Mouse (Mus musculus): Measurements from ENCODE around the gene Ptpn13.

Gene Ptpn13

DNA sequence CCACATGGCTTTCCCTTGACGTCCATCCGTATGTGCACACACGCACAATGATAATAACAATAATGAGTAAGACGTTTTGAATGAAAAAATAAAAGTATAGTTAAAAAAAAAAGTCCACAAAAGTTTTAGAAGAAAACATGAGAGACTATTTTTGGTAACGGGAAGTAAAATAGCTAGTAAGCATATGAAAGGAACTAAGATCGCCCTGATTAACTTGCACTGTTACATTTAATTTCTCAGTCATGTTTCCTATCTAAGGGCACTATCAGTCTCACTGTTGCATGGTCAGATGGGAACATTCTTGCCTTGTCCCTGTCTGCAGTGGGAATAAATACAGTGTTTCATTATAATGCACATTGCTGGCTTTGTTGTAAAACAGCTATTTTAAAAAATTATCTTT is 2.4 kb upstream of the Ptpn13 start:
- DNase-seq (ENCODE audit: low spot score in 2 of 2): no peak

DNA sequence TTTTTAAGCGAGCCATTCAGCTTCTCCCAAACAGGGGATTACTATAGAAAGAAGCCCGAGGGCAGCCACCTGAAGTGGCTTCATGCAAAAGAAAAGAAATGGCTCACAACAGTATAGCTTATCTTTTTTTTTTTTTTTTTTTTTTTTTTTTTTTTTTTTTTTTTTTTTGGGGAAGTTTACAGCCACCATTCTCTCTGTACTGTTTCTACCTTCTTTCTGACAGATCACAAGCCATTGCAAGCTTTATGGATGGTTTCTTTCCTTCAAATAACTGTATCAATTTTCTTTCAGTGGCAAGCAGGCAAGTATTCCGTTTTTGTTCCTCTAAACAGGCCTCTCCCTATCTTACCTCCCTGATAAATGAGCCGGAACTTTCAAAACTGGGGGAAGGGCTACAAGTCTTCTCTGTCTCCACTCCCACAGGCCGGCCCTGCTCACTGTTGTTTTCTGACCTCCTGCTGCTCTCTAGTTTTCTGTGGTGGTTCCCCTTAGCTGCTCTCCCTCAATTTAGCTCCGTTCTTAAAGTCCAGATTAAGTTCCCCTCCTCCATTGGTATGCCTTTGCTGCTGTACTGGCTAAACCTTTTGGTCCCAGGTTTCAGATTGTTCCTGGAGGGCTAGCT is 1.6 kb upstream of the Ptpn13 start:
- no peak for DNase-seq (ENCODE audit: low spot score in 2 of 2)

DNA sequence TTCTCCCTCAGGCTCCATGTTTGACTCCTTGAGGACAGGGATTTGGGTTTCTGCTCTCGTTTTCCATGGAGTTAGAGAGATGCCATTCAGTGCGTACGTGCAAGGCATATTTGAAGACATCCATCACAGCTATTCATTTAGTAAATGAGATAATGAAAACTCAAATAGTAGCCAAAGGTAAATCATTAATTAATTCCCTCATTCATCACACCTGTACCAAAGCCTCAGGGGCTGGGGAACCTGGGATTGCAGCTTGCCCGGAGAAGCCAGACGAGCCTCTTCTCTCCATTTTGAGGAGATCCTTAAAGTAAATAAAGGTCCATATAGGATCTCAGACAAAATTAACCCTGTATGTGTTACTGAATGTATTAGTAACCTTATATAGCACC is 1.1 kb upstream of the Ptpn13 start:
- no peak for DNase-seq (ENCODE audit: low spot score in 2 of 2)

DNA sequence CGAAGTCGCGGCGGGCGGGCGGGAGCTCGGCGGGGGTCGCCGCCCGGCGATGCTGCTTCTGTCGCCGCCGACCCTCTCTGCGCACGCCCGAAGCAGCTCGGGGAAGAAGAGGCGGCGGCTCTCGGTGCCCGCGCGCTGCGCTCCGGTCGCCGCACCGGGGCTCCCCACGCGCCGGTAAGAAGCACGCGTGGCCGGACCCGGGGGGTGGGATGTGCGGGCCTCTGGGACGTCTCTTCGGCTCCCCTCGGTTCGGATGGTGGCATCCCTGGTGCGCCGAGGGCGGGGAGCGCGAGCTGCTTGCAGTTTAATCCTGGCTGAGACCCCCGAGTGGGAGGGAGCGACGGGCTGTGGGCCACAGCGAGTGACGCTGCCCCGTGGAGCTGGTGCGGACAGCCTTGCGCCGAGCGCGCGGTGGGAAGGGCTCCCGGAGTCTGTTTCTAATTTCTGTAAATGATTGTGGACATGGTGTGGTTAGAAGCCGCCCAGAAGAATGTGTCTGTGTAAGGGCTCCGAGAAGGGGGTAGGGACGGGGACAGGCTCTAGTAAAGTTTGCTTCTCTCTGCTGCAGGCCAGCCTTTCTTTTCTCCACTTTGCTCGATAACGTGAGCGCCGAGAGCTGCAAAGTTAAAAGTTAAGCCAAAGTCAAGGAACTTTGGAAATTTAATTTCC is 505 bp downstream of the Ptpn13 start:
- DNase-seq (ENCODE audit: low spot score in 2 of 2): peak; percentile 7 to 19

DNA sequence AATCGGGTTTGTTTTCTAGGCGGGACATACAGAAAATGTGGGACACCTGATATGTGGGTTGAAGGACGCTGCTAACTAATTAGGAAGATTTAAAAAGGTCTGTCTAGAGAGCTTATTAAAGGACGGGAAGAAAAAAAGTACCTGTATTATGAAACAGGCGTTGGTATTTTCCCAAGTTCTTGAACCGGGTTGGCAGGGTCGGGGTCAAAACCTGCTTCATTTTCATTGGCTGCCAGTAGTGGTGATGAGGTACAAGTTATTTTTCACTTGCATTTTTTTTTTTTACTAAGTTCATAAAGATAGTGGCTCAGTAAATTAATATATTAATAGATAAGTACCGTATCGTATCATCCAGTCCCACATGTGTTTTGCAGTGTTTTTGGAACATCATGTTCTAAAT is 1.3 kb downstream of the Ptpn13 start:
- no peak for DNase-seq (ENCODE audit: low spot score in 2 of 2)

DNA sequence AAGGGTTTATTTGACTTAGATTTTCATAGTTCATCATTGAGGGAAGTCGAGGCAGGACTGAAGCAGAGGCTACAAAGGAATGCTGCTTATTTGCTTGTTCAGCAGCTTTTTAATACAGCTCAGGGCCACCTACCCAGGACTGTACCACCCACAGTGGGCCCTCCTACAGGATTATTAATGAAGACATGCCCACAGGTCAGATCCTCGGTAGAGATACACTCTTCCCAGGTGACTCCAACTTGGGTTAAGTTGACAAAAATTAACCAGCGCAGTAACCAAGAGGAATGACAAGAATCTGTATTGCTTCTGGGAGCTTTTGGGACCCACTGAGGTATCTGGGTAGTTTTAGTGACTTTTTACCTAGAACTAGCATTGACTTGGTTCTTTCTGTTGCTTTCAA is 6.0 kb downstream of the Ptpn13 start:
- DNase-seq (ENCODE audit: low spot score in 2 of 2): no peak

DNA sequence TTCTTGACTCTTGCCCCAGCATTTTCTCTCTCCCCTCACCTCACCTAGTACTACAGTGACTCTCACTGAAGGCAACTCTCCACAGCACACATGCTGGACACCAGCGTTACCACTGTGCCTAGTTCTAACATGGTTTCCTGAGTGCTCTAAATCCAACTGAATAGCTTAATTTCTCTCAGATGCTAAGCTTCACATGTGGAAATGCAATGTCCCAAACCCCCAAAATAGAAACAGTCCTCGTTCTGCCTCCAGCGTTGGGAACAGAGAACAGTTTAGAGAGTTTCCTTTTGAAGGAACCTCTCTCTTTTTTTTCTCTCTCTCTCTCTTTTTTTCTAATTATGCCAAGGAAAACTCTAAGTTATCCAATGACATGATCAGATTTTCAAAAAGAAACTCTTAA is 6.5 kb downstream of the Ptpn13 start:
- DNase-seq (ENCODE audit: low spot score in 2 of 2): no peak

DNA sequence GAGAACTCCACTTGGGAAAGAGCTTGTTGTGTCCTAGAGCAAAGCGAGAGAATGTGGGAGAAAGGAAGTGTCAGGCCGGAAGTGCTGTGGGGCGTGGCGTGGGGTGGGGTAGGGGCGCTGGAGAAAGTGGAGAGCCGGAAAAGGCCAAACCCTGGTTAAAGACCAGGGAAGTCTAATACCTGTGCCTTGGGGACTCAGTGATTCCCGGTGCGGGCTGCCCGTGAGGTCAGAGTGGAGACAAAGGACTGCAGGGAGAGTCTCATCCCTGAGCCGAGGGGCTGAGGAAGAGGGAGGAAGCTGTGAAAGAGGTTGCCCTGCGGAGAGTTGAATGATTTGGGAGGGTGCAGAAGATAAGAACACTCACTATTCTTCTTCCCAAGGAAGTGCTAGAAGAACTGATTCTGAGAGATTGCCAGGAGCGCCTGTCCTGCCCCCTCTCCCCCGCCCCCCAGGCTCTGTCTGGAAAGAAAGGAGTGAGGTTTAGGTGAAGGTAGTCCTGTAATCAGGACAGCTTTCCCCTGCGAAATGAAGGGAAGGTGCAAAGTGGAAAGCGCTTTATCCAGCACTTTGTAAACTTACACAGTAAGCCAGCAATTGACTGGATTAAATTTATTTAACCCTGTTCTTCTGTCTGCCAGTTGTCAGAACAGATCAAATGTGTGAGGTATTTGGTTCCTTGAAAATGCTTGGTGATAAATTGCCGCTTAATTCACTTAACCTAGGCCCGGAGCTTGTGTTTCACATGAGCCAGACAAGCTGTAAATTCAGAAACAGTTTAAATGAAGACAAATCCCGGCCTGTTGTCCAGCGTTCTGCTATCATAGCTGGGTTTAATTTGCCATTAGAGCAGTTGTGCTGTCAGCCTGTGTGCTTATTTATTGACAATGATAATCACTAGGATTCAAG is 11.3 kb downstream of the Ptpn13 start:
- peak in 1 of 2 experiments; percentile 24 for DNase-seq (ENCODE audit: low spot score in 2 of 2)

DNA sequence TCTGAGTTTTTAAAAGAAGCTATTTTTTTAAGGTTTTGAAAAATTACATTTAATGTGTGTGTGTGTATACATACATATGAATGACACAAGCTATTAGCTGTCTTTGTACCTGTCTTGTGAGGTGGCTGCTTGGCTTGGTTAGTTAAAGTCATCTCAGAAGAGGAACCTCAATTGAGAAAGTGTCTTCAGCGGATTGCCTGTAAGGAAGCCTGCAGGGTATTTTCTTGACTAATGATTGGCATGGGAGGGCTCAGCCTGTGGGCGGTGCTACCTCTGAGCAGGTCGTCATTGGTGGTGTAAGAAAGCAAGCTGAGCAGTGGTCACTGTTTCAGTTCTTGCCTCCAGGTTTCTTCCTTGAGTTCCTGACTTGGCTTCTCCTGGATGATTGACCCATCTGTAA is 12.7 kb downstream of the Ptpn13 start:
- no peak for DNase-seq (ENCODE audit: low spot score in 2 of 2)

DNA sequence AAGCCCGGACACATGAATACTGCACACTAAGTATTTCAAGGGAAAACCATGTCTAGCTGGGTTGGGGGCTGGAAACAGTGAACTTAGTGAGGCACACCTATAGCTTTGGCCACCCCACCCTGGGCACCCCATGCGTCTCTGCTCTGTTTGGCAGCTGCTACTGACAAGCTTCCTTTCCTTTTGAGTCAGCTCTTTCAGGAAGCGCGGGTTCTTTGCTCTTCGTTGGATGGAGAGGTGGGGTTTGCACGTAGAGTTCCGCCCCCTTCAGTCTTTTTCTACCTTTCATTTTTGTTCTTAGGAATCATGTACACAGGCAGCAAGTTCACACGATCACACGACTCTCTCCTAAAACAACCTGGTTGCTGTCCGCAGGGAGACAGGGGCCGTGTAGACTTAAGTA is 14.2 kb downstream of the Ptpn13 start:
- no peak for DNase-seq (ENCODE audit: low spot score in 2 of 2)

DNA sequence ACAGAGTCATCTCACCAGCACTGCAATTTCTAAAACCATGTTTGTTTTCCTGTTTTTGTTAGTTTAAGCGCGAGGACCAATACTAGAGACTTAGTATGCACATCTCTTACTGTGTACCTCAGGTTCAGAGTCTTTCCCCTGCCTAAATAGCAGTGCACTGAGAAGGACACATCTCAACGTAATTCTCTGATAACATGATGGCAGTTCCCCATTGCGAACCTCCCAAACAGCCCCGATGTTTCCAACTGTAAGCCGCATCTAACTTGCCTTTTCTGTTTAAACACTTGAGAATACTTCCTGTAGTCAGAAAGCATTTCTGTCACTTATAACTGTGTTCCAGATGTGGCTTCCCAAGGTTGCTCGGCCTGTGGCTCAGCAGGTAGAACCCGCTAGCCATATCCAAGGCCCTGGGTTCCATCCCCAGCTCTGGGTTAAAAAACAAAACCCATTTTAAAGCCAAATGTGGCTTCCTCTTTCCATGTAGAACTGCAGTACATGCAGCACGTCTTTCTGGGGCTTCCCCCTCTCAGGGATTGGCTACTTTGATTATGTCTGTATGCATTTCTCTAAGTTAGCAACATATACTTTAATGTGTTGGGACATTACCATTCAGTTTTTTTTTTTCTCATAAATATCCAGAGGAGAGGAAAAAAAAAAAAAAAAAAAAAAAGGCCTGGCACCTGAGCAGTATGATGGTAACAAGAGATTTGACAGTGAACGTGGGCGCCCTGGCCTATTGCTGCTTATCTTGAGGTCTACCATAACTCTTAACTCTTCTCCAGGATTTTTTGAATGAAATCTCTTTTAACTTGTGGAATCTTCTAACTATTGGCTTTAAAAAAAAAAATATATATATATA is 15.7 kb downstream of the Ptpn13 start:
- no peak for DNase-seq (ENCODE audit: low spot score in 2 of 2)

DNA sequence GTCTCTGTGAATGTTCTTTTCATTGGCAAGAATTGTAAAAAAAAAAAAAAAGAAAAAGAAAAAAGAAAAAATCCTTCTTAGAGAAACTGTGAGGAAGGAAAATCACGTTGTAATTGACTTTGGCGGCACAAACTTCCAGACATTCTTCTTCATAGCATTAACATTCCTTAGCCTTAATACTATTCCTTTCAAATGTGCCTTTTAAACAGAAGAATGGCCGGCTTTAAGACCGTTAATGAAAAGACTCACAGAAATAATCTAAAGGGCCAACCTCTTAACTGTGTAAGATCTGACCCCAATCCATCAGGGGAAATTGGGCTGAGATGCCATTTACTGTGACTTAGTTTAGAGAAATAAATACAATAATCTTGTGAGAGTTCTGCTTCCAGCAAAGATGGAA is 16.7 kb downstream of the Ptpn13 start:
- no peak for DNase-seq (ENCODE audit: low spot score in 2 of 2)

DNA sequence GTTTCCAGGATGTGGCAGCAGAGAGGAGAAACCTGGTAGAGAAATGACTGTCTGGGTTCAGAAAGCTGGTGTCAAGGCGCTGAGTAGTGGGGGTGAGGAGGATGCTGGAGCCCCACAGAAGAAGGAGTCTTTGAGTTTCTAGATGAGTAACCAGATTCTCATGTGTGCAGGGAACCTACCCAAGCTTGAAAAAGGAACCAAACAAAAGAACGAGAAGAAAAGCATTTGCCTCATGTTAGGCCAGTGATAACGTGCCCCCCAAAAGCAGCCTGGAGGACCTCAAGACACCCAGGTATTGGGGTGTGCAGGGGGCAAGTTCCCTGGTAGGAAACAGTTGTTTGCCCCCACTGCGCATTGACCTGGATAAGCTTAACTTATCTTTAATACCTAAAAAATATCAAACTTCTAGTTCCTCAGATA is 17.3 kb downstream of the Ptpn13 start:
- no peak for DNase-seq (ENCODE audit: low spot score in 2 of 2)

DNA sequence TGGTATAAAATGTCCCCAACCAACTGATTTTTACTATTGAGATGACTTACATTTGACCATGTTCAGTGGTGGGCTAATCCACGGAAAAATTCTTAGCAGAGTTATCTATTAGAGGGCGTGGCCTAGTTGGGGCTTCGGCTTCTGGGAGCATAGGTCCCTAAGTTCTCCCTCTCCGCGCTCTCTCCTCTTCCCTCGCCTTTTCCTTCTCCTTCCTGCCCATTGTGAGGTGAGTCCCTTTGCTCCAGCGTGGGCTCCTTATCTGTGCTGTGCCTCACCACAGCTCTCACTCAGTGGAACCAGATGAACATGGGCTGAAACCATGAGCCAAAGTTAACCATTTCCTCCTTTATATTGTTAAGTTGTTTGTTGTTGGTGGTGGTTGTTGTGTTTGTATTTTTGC is 17.9 kb downstream of the Ptpn13 start:
- no peak for DNase-seq (ENCODE audit: low spot score in 2 of 2)

DNA sequence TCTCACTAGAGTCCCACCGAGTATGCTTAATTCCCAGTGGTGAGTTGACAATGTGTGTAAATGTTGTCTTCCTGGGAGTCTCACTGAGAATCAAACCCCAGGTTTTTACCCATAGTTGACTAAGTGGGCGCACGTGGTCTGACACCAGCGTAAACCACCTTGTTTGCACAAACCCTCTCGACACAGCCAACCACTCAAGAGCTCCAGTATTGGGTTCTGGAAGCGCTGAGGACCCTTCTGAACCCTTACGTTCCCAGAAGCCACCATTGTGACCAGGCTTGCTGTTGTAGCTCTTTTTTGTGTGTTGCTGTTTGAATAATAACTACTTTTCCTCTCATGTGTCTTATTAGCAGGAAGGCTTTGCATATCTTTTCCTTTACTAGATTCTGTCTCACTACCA is 20.4 kb downstream of the Ptpn13 start:
- DNase-seq (ENCODE audit: low spot score in 2 of 2): no peak

DNA sequence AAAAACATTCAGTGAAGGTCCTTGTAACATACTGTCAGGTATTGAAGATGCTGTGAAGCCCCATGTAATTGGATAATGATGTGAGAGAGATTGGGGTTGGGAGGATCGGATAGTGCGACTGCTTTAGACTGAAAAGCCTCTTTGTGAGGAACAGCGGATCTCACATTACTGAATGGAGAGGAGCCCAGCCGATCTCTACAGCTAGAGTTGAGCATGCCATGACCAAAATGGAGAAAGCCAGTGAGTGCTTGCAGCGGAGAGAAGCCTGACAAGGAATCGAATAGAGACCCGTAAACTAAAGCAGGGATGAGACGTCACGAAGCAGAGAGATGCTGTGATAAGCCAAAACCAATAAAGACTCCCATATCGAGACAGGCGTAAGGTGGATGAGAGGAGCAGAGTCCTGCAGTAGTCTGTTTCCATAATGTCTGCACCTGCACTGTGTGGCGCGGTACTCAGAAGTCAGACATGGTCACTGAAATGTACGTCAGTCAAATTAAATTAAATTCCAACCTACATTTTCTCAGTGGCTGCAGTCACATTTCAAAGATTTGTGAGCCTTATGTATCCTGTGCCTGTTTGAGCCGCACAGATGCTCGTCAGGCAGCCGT is 22.9 kb downstream of the Ptpn13 start:
- no peak for DNase-seq (ENCODE audit: low spot score in 2 of 2)

DNA sequence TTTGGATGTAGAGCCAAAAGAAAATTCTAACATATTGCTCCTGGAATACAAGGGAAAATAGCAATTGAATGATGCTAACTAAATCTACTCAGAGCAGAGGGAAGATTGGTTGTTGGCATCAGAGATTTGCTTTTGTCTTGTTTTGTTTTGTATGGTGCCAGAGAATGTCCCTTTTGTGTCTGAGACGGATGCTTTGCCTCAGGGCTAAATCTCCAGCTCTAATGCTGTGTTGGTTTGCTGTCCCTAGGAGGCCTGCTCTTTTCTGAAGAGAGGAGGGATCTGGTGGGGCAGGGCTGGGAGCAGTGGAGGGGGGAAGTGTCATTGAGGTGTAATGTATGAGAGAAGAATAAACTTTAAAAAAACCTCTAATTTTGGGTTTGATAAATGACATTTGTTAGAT is 23.5 kb downstream of the Ptpn13 start:
- no peak for DNase-seq (ENCODE audit: low spot score in 2 of 2)

DNA sequence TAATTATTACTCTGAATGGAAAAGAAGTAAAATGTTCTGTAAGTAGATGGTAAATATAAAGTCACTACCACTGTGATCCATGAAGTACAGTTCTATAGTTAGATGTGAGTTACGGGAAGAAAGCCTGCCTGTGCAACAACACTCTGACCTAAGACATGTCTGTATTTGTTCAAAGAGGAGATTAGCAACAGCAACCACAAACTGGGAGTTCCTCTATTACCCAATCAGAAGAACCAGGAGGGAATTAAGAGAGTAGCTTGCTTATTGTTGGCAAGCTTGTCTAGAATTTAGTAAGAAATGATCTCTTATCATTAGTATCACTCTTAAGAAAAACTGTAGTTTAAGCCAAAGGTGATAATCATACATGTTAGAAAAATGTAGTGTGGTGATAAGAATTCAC is 25.7 kb downstream of the Ptpn13 start:
- no peak for DNase-seq (ENCODE audit: low spot score in 2 of 2)

DNA sequence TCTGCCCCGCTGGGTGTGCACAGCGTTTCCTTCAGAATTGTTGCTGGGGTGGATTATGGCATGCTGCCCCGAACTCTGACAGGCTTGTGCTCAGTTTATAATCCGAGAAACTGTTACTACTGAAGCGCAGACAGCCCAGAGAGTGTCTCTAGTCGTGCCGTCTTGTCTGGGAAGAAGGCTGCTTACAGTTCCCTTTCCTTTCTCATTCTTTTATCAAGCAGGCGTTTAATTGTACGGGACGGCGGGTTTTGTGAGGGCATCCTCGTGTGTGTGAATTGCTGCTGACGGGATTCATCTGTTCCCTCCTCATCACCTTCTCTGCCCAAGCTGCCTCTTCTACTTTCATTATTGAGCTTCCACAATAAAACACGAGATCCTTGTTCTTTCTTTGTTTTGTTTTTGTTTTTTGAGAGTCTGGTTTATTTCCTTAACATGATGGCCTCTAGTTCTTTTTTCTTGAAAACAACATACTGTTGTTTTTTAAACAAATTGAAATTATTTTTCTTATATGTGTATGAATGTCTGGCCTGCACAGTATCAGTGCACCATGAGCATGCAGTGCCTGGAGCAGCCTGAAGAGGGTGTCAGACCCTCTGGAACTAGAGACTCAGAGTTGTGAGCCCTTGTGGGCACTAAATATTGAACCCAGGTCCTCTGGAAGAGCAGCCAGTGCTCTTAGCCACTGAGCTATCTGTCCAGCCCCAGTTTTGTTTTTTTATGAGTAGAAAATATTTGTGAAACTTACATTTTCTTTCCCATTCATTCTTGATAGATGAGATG is 28.6 kb downstream of the Ptpn13 start:
- DNase-seq (ENCODE audit: low spot score in 2 of 2): no peak

DNA sequence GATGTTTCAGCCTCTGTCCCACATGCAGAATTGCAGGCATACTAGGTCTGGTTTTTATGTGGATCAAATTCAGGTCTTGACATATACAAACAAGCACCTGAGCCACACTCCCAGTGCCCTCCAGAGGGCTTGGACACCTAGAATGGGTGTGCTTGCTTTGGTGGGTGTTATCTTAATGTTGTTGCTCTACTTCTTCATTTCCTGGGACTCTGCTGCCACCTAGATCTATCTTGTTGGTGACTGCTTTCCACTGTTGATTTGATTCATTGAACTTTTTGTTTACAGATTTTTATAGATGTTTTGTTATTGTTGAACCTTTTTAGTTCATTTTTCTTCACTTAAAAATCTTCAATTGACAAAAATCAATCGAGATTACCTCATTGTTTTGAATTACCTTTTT is 31.8 kb downstream of the Ptpn13 start:
- DNase-seq (ENCODE audit: low spot score in 2 of 2): no peak

DNA sequence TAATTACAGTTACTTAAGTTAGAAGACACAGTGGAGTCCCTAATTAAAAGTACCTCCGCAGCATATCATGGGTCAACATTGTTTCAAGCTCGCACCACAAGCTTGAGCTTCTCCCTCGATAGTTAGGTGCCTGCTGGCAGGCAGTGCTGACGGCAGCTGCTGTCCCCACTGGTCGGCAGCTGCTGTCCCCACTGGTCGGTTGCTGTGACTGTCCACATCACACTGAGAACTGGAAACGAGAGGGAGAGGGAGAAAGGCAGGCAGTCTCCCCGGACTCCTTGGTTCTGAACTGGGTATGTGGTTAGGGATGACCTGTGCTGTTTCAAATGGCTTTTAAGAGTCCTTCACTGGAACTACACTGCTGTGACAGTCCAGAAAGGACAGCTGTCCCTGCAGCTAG is 33.4 kb downstream of the Ptpn13 start:
- DNase-seq (ENCODE audit: low spot score in 2 of 2): no peak

Measured in spleen, postnatal 10 days (tissue).